Mouse (Mus musculus) megakaryocyte, adult 5-6 weeks (primary cell): ENCODE measurements around the gene Sema3b. TPM values are rescaled to one million over a fixed set of nuclear protein-coding genes. Genes with fewer than 3 reads are reported as not detected.
"Not testable (repeated sequence)": the region's sequence is repeated elsewhere in the genome, so short reads cannot be mapped to it uniquely, and the experiment has no call there.

Experiments
- ATAC-seq: 2 replicates; pipeline ENCODE4 v1.8.0; 2016; ENCODE audit warnings: mild to moderate bottlenecking, inconsistent platforms; ENCODE audit not compliant: poor library complexity, severe bottlenecking
- total RNA-seq, 2 experiments: library from RNA; stranded (forward) in 1 of 2; stranded (reverse) in 1 of 2; fragments of 153-499, 151-499 nt in 1 of 2; fragments of 221-1000, 200-1000 nt in 1 of 2; gene quantifications; 2 replicates each; pipeline versions ENCODE4 v1.2.3 to v1.2.4; 2015 to 2017

Sema3b gene
- total RNA-seq, 2 experiments from 2014 or later, result not detected

GRCm38 (mm10) chr9:107593101-107593976 is 15.7 kb downstream of the Sema3b start:
- peak; percentile 80 for ATAC-seq

- ATAC-seq, result no peak
Measured at GRCm38 (mm10) chr9:107590773-107591060, 18.3 kb downstream of the Sema3b start.

DNA sequence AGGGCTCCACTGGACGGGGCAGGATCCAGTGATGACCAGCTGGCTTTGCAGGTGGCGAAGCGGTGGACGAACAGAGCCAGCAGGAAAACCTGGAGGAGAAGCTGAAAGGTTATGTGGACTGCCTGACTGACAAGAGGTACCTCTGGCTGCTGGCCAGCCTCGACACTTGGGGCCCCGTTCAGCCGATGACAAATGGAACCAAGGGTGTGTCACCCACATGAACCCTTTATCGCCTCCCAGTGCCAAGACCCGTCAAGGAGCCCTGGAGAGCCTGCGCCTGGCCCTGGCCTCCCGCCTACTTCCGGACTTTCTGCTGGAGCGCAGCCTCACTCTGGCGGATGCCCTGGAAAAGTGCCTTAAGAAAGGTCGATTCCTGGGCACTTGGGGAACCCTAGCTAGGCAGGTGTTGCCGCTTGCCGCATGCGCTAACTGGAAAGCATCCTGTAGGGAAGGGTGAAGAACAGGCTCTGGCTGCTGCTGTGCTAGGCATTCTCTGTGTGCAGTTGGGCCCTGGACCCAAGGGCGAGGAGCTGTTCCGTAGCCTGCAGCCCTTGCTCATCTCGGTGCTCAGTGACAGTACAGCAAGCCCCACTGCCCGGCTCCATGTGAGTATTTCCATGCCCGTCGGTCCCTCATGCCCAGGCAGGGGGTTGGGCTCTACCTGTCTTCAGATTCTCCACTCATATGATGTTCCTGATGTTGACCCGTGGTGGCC is 18.8 kb downstream of the Sema3b start:
- no peak for ATAC-seq

GRCm38 (mm10) chr9:107587833-107588639 is 21.0 kb downstream of the Sema3b start:
- peak; percentile 7; the same call in 1 of the 2 replicates for ATAC-seq

DNA sequence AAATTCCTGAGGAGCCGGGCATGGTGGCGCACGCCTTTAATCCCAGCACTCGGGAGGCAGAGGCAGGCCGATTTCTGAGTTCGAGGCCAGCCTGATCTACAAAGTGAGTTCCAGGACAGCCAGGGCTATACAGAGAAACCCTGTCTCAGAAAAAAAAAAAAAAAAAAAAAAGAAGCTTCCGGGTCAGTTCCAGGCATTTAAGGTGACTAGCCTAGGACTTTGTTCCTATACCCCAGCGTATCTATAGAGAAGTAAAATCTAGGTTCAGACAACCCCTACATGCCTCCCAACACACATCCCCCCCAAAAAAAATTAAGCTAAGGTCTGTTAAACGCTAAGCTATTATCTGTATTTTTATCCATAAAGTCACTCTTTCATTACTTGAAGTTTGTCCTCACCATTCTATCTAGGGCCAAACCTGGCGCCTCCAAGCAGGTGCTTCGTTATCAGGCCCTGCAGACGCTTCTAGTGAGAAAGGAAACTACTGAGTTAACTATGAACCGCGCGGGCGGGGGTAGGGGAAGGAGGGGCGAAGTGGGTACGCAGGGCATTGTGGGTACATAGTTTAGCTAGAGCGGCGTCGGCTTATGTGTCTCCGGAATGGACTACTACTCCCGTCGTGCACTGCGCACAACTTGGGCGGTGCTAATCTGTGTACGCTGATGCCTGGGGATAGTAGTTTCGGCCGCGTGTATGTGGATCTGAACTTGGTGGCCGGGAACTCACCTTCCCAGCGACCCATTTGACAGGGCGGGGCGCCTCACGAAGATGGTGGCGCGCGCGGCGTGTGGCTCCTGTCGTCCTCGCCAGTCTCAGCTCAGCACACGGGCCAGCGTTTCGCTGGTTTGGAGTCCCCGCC is 21.8 kb downstream of the Sema3b start, which contains the start of gene Ifrd2:
Gene Ifrd2, plus strand, starts transcription at position 669 of the 859 bp plus-strand sequence.
- ATAC-seq, result peak; percentile 97

GRCm38 (mm10) chr9:107586504-107586903 is 22.5 kb downstream of the Sema3b start:
- no peak for ATAC-seq

GRCm38 (mm10) chr9:107583174-107583573 is 25.9 kb downstream of the Sema3b start:
- no peak for ATAC-seq

DNA sequence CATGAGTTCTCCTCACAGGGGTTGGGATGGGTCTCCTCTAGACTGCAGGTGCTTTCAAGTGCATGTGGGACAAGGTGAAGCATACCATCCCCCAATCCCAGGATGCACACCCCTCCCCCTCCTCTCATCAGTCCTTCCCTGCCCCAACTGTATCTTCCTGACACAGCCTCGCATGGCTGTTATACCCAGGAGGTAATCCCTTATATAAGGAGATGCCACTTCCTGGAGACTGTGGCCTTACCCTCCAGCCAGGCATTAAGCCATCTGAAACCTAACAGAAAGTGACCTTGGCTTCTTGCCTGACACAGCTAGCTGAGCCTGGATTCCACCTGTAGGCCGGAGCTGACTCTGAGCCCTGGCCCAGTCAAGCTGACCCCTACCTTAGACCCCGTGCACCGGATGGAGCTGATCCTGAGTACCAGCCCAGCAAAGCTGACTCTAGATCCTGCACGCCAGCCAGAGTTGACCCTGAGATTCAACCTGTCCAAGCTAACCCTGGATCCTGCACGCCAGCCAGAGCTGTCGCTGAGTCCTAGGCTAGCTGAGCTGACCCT is 26.4 kb downstream of the Sema3b start:
- no peak for ATAC-seq

GRCm38 (mm10) chr9:107581584-107581983 is 27.4 kb downstream of the Sema3b start:
- no peak for ATAC-seq

GRCm38 (mm10) chr9:107580501-107581317 is 28.3 kb downstream of the Sema3b start, which contains the start of gene Hyal3:
Gene Hyal3 (plus strand): TSS chr9:107580818.
- peak; percentile 77 for ATAC-seq

DNA sequence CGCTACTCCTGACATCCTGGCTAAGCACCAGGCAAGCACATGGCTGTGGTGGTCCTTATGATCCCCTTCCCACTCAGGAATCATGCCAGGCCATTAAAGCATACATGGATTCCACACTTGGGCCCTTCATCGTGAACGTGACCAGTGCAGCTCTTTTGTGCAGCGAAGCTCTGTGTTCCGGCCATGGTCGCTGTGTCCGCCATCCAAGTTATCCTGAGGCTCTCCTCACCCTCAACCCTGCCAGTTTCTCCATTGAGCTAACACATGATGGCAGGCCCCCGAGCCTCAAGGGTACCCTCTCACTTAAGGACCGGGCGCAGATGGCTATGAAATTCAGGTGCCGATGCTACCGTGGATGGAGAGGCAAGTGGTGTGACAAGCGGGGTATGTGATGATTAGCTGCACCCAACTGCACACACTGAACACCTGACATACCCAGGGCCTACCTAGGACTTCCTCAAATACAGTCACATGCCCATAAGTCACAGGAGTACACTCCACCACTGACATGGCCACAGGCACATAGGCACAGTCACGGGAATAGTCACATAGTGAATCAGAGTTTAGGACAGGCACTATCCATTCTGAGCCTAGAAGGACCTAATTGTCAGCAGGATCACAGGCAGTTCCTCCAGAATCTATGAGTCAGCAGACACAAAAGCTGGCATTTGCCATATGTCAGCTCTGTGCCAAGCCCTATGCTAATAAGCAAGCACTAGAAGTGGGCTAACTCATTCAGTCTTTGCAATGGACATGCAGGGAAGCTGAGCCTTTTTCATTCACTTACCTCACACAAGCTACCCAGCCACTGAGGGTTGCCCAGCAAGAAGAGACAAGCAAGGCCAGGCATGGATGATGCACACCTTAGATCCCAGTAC is 29.8 kb downstream of the Sema3b start:
- ATAC-seq, result no peak

GRCm38 (mm10) chr9:107578587-107578986 is 30.4 kb downstream of the Sema3b start, which contains the start of gene Naa80:
Gene Naa80 (plus strand): TSS chr9:107578887.
- no peak for ATAC-seq

DNA sequence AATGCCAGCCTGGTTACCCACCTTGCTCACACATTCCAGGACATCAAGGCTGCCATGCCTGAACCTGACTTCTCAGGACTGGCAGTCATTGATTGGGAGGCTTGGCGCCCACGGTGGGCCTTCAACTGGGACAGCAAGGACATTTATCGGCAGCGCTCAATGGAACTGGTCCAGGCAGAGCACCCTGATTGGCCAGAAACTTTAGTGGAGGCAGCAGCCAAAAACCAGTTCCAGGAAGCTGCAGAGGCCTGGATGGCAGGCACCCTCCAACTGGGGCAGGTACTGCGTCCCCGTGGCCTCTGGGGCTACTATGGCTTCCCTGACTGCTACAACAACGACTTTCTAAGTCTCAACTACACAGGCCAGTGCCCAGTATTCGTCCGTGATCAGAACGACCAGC is 31.2 kb downstream of the Sema3b start:
- no peak for ATAC-seq

GRCm38 (mm10) chr9:107576357-107577107 is 32.5 kb downstream of the Sema3b start, which contains the start of gene Hyal1:
Gene Hyal1 (plus strand): TSS chr9:107576927.
- ATAC-seq, result peak; percentile 46

- no peak for ATAC-seq
Measured at GRCm38 (mm10) chr9:107575579-107576356, 33.3 kb downstream of the Sema3b start.

- ATAC-seq, result not testable (repeated sequence)
Measured at GRCm38 (mm10) chr9:107573774-107574173, 35.3 kb downstream of the Sema3b start.
